Mouse (Mus musculus) neural tube, embryonic 15.5 days (tissue): ENCODE results near the gene Psmc5. TPM values are rescaled to one million over a fixed set of nuclear protein-coding genes. Genes with fewer than 3 reads are reported as not detected.

Source experiments
- ATAC-seq: fragments of 200-750 bp; cut with Nextera tagmentation; 2 replicates; pipeline ENCODE4 v1.8.0; 2017; ENCODE audit warnings: mild to moderate bottlenecking, moderate TSS enrichment, moderate library complexity; ENCODE audit not compliant: low FRiP score
- H3K27ac ChIP-seq: fragments of 300-500 bp; sonication (generic); replicated peaks from 2 replicates; pipeline ENCODE4 v1.5.1; 2015; ENCODE audit warnings: mild to moderate bottlenecking, inconsistent platforms
- H3K27me3 ChIP-seq: fragments of 300-500 bp; sonication (generic); replicated peaks from 2 replicates; pipeline ENCODE4 v1.6.1; 2015; ENCODE audit warnings: inconsistent platforms
- H3K36me3 ChIP-seq: fragments of 300-500 bp; sonication (generic); 2 replicates; pipeline ENCODE4 v1.6.1; 2015; ENCODE audit warnings: inconsistent platforms
- H3K4me1 ChIP-seq: fragments of 300-500 bp; sonication (generic); 2 replicates; pipeline ENCODE4 v1.6.1; 2015; ENCODE audit warnings: inconsistent platforms
- H3K4me2 ChIP-seq: fragments of 300-500 bp; sonication (generic); 2 replicates; pipeline ENCODE4 v1.6.1; 2015; ENCODE audit warnings: inconsistent platforms, mild to moderate bottlenecking, moderate library complexity
- H3K4me3 ChIP-seq: fragments of 300-500 bp; sonication (generic); replicated peaks from 2 replicates; pipeline ENCODE4 v1.5.1; 2015; ENCODE audit warnings: mild to moderate bottlenecking, inconsistent platforms
- H3K9ac ChIP-seq: fragments of 300-500 bp; sonication (generic); replicated peaks from 2 replicates; pipeline ENCODE4 v1.6.1; 2015; ENCODE audit warnings: mild to moderate bottlenecking, inconsistent platforms
- H3K9me3 ChIP-seq: fragments of 300-500 bp; sonication (generic); replicated peaks from 2 replicates; pipeline ENCODE4 v1.6.1; 2016; ENCODE audit warnings: inconsistent platforms
- WGBS: fragments of 180-500 bp; shearing (Covaris S2); methylation state at CpG from one replicate; pipeline ENCODE4 v1.1.7; 2015; ENCODE audit warnings: mixed read lengths; 5-methylcytosine and 5-hydroxymethylcytosine counted together
- polyA plus RNA-seq: library from polyadenylated mRNA; unstranded; fragments of >200 nt; fragmentation: Nextera tagmentation; extraction: Ambion mirVana; gene quantifications from 2 replicates; pipeline ENCODE4 v1.2.1, GENCODE M21; 2015

The Psmc5 gene
- polyA plus RNA-seq, 1 experiment from 2014 or later = 329 TPM

GRCm38 (mm10) chr11:106255174-106255573 is 780 bp upstream of the Psmc5 start:
- Histone ChIP-seq H3K4me3 (peak overlapping the region; percentile 90), H3K9me3 (no peaks in the 10 kb centered on the region), H3K4me1 (peaks cover 28% of the 10 kb centered on the region), H3K9ac (peak overlapping the region; percentile 58), H3K4me2 (peak overlapping the region; percentile 95), H3K27me3 (no peaks in the 10 kb centered on the region), H3K27ac (peak overlapping the region; percentile 90), H3K36me3 (peaks cover 51% of the 10 kb centered on the region)
- peak; percentile 11; the same call in 1 of the 2 replicates for ATAC-seq
- 3% methylated on average over 22 of the region's 22 CpGs for WGBS

- H3K4me2 ChIP-seq = peak overlapping the region; percentile 95
- peaks cover 28% of the 10 kb centered on the region for H3K4me1 ChIP-seq
- H3K27ac ChIP-seq = no peak overlapping the region
- ATAC-seq = no peak
- peak overlapping the region; percentile 90 for H3K4me3 ChIP-seq
- 73% methylated on average over 5 of the region's 5 CpGs for WGBS
- H3K36me3 ChIP-seq = peaks cover 47% of the 10 kb centered on the region
- no peaks in the 10 kb centered on the region for H3K27me3 ChIP-seq
- H3K9ac ChIP-seq = peak overlapping the region; percentile 89
- H3K9me3 ChIP-seq = no peaks in the 10 kb centered on the region
These were observed 821 bp downstream of the Psmc5 start for GRCm38 (mm10) chr11:106256775-106257174.

- H3K9me3 ChIP-seq = no peaks in the 10 kb centered on the region
- no peak overlapping the region for H3K4me3 ChIP-seq
- 87% methylated on average over 14 of the region's 14 CpGs for WGBS
- peaks cover 67% of the 10 kb centered on the region for H3K36me3 ChIP-seq
- ATAC-seq = no peak
- no peaks in the 10 kb centered on the region for H3K27me3 ChIP-seq
- no peak overlapping the region for H3K27ac ChIP-seq
- no peak overlapping the region for H3K9ac ChIP-seq
- H3K4me1 ChIP-seq = peaks cover 17% of the 10 kb centered on the region
- H3K4me2 ChIP-seq = no peak overlapping the region
These were observed 5.0 kb downstream of the Psmc5 start for GRCm38 (mm10) chr11:106260826-106261450.

DNA sequence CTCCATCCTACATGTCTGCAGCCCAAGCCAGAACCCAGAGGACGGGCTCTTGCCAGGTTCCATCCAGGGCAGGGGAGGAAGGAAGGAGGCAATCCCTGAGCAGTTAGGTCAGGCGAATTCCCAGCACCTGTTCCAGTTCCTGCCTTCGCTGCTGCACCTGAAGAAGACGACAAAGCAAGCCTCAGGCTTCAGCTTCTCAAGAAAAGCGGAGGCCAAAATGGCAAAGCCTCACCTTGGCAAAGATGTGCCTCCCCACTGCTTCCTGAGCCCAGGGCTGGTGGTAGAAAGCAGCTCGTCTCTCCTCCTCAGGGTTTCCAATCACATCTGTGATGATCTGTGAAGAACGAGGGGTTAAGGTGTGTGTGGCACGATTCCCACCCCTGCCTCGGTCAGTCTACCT is 8.0 kb downstream of the Psmc5 start:
- Histone ChIP-seq H3K27me3 (no peaks in the 10 kb centered on the region), H3K4me2 (no peak overlapping the region), H3K9ac (no peak overlapping the region), H3K27ac (no peak overlapping the region), H3K4me1 (peaks cover 24% of the 10 kb centered on the region), H3K4me3 (no peak overlapping the region), H3K9me3 (no peaks in the 10 kb centered on the region), H3K36me3 (peaks cover 71% of the 10 kb centered on the region)
- no peak for ATAC-seq
- WGBS = 91% methylated on average over 9 of the region's 9 CpGs

GRCm38 (mm10) chr11:106264988-106265387 is 9.0 kb downstream of the Psmc5 start:
- Histone ChIP-seq H3K4me2 (no peak overlapping the region), H3K27ac (no peak overlapping the region), H3K4me3 (no peak overlapping the region), H3K36me3 (peaks cover 66% of the 10 kb centered on the region), H3K9me3 (no peaks in the 10 kb centered on the region), H3K27me3 (no peaks in the 10 kb centered on the region), H3K4me1 (peaks cover 31% of the 10 kb centered on the region), H3K9ac (no peak overlapping the region)
- ATAC-seq = no peak
- 93% methylated on average over 15 of the region's 15 CpGs for WGBS

- peaks cover 65% of the 10 kb centered on the region for H3K36me3 ChIP-seq
- ATAC-seq = no peak
These were observed 9.6 kb downstream of the Psmc5 start for GRCm38 (mm10) chr11:106265570-106265969.

DNA sequence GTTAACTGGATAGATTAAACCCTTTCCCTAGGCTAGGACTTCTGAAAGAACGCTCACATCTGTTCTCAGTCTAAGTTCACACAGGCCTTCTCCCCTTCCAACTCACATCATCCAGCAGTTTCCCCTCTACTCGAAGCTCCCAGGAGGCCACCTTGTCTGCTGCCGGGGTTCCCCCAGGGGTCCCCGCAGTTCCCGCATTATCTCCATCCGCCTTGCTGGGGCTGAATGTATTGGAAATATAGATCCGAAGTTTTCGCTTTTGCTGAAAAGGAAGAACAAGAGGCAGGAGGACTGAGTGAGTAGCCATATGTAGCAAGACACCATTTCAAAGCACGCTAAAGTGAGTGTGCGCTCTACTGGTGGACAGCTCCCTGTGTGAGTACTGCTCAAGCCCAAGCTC is 10.5 kb downstream of the Psmc5 start:
- Histone ChIP-seq H3K36me3 (peaks cover 58% of the 10 kb centered on the region), H3K27me3 (no peaks in the 10 kb centered on the region), H3K4me1 (peaks cover 45% of the 10 kb centered on the region), H3K27ac (no peak overlapping the region), H3K9me3 (no peaks in the 10 kb centered on the region), H3K9ac (no peak overlapping the region), H3K4me3 (no peak overlapping the region), H3K4me2 (no peak overlapping the region)
- no peak for ATAC-seq
- 93% methylated on average over 10 of the region's 10 CpGs for WGBS

More at GRCm38 (mm10) chr11:106265570-106265969, 9.6 kb downstream of the Psmc5 start:
- Histone ChIP-seq H3K4me2 (no peak overlapping the region), H3K9me3 (no peaks in the 10 kb centered on the region), H3K27ac (no peak overlapping the region), H3K9ac (no peak overlapping the region), H3K4me3 (no peak overlapping the region), H3K4me1 (peaks cover 37% of the 10 kb centered on the region), H3K27me3 (no peaks in the 10 kb centered on the region)
- 91% methylated on average over 4 of the region's 4 CpGs for WGBS

DNA sequence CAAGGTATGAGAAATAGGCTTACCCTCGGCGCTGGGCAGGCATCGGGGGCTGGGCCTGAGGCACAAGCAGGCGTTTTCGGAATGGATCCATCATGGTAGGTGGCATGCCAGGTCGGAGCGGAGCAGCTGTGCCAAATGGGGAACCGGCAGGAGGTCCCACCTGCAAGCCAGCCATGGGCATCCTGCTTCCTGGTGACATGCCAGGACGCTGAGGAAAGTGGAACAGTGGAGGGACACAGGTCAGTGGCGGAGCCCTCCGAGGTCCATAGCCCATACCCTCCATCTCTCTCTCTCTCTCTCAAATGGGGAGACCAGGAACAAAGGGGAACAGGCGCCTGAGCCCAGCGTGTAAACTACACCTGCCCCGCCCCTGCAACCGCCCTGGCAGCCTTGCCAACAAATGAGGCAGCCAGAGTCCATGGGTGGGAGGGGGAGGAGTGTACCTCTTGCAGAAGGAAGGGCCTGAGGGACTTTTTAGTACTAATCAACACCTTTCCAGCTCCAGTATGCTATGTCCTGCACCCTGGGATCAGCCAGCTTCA is 11.4 kb downstream of the Psmc5 start:
- peak overlapping the region; percentile 34 for H3K4me2 ChIP-seq
- 0 out of 2 replicates have a peak, but pooled peaks have one; percentile 6 for ATAC-seq
- H3K9ac ChIP-seq = no peak overlapping the region
- no peaks in the 10 kb centered on the region for H3K9me3 ChIP-seq
- no peaks in the 10 kb centered on the region for H3K27me3 ChIP-seq
- 0 out of 2 replicates have a peak overlapping the region, but pooled peaks have one; percentile 5 for H3K4me3 ChIP-seq
- peaks cover 49% of the 10 kb centered on the region for H3K36me3 ChIP-seq
- peak overlapping the region; percentile 82 for H3K27ac ChIP-seq
- peaks cover 50% of the 10 kb centered on the region for H3K4me1 ChIP-seq
- 56% methylated on average over 15 of the region's 15 CpGs for WGBS

- H3K9me3 ChIP-seq = no peaks in the 10 kb centered on the region
- H3K4me1 ChIP-seq = peaks cover 50% of the 10 kb centered on the region
- ATAC-seq = no peak
- H3K4me2 ChIP-seq = peak overlapping the region; percentile 34
- no peaks in the 10 kb centered on the region for H3K27me3 ChIP-seq
- H3K27ac ChIP-seq = peak overlapping the region; percentile 82
- H3K9ac ChIP-seq = peak overlapping the region; percentile 34; the same call in 1 of the 2 replicates
- WGBS = 47% methylated on average over 5 of the region's 5 CpGs
- no peak overlapping the region for H3K4me3 ChIP-seq
- H3K36me3 ChIP-seq = peaks cover 44% of the 10 kb centered on the region
These were observed 11.9 kb downstream of the Psmc5 start for GRCm38 (mm10) chr11:106267871-106268270.

DNA sequence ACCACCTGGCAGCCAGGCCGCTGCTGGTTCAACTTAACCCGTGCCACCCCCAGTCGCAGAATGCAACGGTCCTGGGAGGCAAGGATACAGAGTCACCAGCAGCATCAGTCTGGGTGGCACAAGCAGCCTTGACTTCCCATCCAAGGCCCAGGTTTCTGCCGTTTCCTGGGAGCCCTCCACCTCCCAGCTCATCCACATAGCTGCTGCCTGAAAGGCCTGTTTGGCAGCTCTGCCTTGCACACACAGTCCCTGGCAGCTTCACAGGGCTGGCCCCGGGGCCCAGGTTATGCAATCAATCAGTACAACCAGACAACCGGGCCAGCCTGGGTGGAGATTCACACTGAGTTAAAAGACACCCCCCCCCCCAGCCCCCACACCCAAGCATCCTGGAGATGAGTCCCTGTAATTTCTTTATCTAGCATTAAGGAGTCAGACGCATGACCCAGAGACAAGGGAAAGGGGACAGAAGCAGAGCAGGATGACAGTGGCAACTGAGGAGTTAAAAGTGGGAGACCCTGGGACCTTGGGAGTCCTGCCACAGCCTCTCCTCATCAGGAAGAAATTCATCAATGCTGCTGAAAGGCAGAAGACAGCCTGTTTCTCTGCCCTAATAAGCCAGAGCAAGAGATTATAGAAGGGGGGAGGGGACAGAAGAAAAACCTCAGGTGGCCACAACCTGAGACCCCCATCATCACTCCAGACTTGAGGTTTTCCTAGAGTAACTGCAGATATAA is 12.5 kb downstream of the Psmc5 start:
- Histone ChIP-seq H3K27me3 (no peaks in the 10 kb centered on the region), H3K36me3 (peaks cover 38% of the 10 kb centered on the region), H3K27ac (peak overlapping the region; percentile 82), H3K4me2 (peak overlapping the region; percentile 34), H3K9me3 (no peaks in the 10 kb centered on the region), H3K4me3 (no peak overlapping the region; the same call in 1 of the 2 replicates), H3K4me1 (peaks cover 55% of the 10 kb centered on the region), H3K9ac (peak overlapping the region; percentile 34; the same call in 1 of the 2 replicates)
- WGBS = 25% methylated on average over 8 of the region's 8 CpGs
- ATAC-seq = no peak

DNA sequence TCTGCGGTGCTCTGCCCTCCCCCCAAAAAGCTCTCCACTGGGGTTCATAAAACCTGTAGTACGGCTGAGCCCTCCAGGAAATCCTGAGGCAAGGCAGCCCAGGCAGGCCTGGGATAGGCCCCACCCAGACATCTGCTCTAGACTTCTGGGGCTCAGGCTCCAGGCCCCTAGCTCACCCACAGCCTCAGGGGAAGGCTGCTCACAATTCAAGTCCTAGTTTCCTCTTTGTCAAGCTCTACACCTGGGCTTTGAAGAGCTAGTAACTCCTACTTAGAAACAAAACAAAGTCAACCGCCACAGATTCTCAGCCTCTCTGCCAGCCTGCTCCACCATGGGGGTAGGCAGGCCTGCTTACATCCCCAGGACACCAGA is 13.1 kb downstream of the Psmc5 start:
- H3K36me3 ChIP-seq = peaks cover 32% of the 10 kb centered on the region
- no peaks in the 10 kb centered on the region for H3K9me3 ChIP-seq
- H3K27me3 ChIP-seq = no peaks in the 10 kb centered on the region
- no peak overlapping the region for H3K4me3 ChIP-seq
- peak overlapping the region; percentile 82 for H3K27ac ChIP-seq
- WGBS = 8% methylated on average over 3 of the region's 3 CpGs
- peak overlapping the region; percentile 34; the same call in 1 of the 2 replicates for H3K9ac ChIP-seq
- H3K4me1 ChIP-seq = peaks cover 55% of the 10 kb centered on the region
- no peak for ATAC-seq
- peak overlapping the region; percentile 34 for H3K4me2 ChIP-seq
